Comparison of ENCODE assay signal across 8 mouse cellular contexts in the genomic region with DNA sequence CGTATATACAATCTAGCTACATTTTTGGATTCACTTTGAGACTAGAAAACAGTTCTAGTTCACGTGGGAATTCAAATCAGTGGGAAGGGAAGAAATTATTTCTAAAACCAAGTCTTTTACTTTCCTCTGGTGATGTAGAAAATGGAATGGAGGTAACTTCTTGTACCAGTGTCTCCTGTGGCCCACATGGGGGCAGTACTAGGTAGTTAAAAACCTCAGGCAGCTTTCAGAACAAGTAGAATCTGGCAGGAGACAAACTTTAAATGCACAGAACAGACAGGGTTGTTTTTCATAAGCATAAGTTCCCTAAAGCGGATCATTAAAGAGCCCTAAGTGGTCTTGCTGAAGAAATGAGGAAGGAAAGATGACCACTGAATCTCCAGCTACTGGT.
DNase-seq lines count a peak whose midpoint lies in the region; ATAC-seq lines count a peak whose summit lies in the region.

No protein-coding gene starts in this region.

- H3K4me3 ChIP-seq in forebrain, embryonic 14.5 days (ENCODE audit: low read depth, low read length) = no peak overlapping the region

- H3K9me3 ChIP-seq in forebrain, embryonic 14.5 days (replicated peaks; ENCODE audit: control insufficient read depth, low read length) = no peaks in the 10 kb centered on the region

- intact Hi-C loops in left cerebral cortex, postnatal 10 days (cut with DNase I) = loop anchor here (10.0 kb wide), 4 partner anchors 395 to 885 kb away; a partner anchor contains a TSS
- intact Hi-C loops in heart, postnatal 25 days (cut with DNase I) = no loop called here

- WGBS in forebrain, embryonic 14.5 days = 51% methylated on average over 3 of the region's 3 CpGs

- ATAC-seq in forebrain, embryonic 14.5 days = peak; percentile 90

- no peak overlapping the region for H3K4me2 ChIP-seq in forebrain, embryonic 14.5 days (ENCODE audit: low read length)

- peak; percentile 14 for DNase-seq in kidney, postnatal 14 days
- no peak for DNase-seq in kidney, postnatal 25 days
- DNase-seq in adipocyte (ENCODE audit: low spot score) = peak; percentile 2
- peak; percentile 80 for DNase-seq in forebrain, embryonic 14.5 days (ENCODE audit: low spot score)
- DNase-seq in left cerebral cortex, postnatal 10 days (ENCODE audit: extremely low spot score in 1 of 2, low spot score in 2 of 2) = peak; percentile 20 to 60
- no peak for DNase-seq in thymus, postnatal 0 days (ENCODE audit: low spot score)
- DNase-seq in heart, postnatal 25 days (ENCODE audit: low spot score) = no peak
- no peak for DNase-seq in lung, postnatal 4 days

- no peaks in the 10 kb centered on the region for H3K27me3 ChIP-seq in forebrain, embryonic 14.5 days (replicated peaks; ENCODE audit: control insufficient read depth, insufficient read depth, low read length)

- H3K27ac ChIP-seq in forebrain, embryonic 14.5 days (ENCODE audit: low read depth, low read length) = no peak overlapping the region

- H3K4me1 ChIP-seq in forebrain, embryonic 14.5 days (ENCODE audit: control insufficient read depth, insufficient read depth, low read length) = peaks cover 2% of the 10 kb centered on the region; the same call in 1 of the 2 replicates

- no peak overlapping the region for H3K9ac ChIP-seq in forebrain, embryonic 14.5 days (ENCODE audit: low read length)

- no peaks in the 10 kb centered on the region for H3K36me3 ChIP-seq in forebrain, embryonic 14.5 days (ENCODE audit: control insufficient read depth, insufficient read depth, low read length)

Comparison
In these comparisons a context has a peak if more than half of its experiments do, and no peak if none do; other contexts are left out.
1. DNase-seq: peak in kidney, postnatal 14 days (single experiment), adipocyte (single experiment), forebrain, embryonic 14.5 days (single experiment) and left cerebral cortex, postnatal 10 days (2 of 2); none in kidney, postnatal 25 days (0 of 2), thymus, postnatal 0 days (single experiment), heart, postnatal 25 days (single experiment) and lung, postnatal 4 days (0 of 2).